Mouse (Mus musculus): Measurements from ENCODE around the gene Mal. TPM values are rescaled to one million over a fixed set of nuclear protein-coding genes. Genes with fewer than 3 reads are reported as not detected.

Gene Mal
- polyA plus RNA-seq, 1 experiment from 2014 or later = 0.93 TPM

Other genes with a start within 250 kb of the Mal start
- gene Gpat2, start 231.5 kb downstream of the Mal start, polyA plus RNA-seq (2015; fragmentation: Nextera tagmentation; extraction: Ambion mirVana) = 0.15 and 0.16 TPM in 2 replicates
- gene Fahd2a, start 212.1 kb downstream of the Mal start, polyA plus RNA-seq (2015; fragmentation: Nextera tagmentation; extraction: Ambion mirVana) = 19.0 and 23.0 TPM in 2 replicates
- 3.3 and 4.0 TPM in 2 replicates for gene Kcnip3, start 134.6 kb downstream of the Mal start, polyA plus RNA-seq (2015; fragmentation: Nextera tagmentation; extraction: Ambion mirVana)
- gene Prom2, start 115.2 kb downstream of the Mal start, polyA plus RNA-seq (2015; fragmentation: Nextera tagmentation; extraction: Ambion mirVana) = 0.63 and 0.65 TPM in 2 replicates
- gene Zfp661, start 69.6 kb downstream of the Mal start, polyA plus RNA-seq (2015; fragmentation: Nextera tagmentation; extraction: Ambion mirVana) = 3.5 and 3.6 TPM in 2 replicates
- 155 and 165 TPM in 2 replicates for gene Mrps5, start 69.5 kb downstream of the Mal start, polyA plus RNA-seq (2015; fragmentation: Nextera tagmentation; extraction: Ambion mirVana)
- gene Mall, start 73.2 kb upstream of the Mal start, polyA plus RNA-seq (2015; fragmentation: Nextera tagmentation; extraction: Ambion mirVana) = 21.4 and 25.4 TPM in 2 replicates
- gene Nphp1, start 132.2 kb upstream of the Mal start, polyA plus RNA-seq (2015; fragmentation: Nextera tagmentation; extraction: Ambion mirVana) = 17.1 and 19.0 TPM in 2 replicates
- 40.2 and 43.8 TPM in 2 replicates for gene Mtln, start 135.8 kb upstream of the Mal start, polyA plus RNA-seq (2015; fragmentation: Nextera tagmentation; extraction: Ambion mirVana)
- 36.5 and 43.4 TPM in 2 replicates for gene Bub1, start 175.2 kb upstream of the Mal start, polyA plus RNA-seq (2015; fragmentation: Nextera tagmentation; extraction: Ambion mirVana)
- gene Acoxl, start 182.2 kb upstream of the Mal start, polyA plus RNA-seq (2015; fragmentation: Nextera tagmentation; extraction: Ambion mirVana) = 0.09 and 0.20 TPM in 2 replicates